Mouse (Mus musculus) G1E (cell line): ENCODE measurements around the gene Nobox. TPM values are rescaled to one million over a fixed set of nuclear protein-coding genes. Genes with fewer than 3 reads are reported as not detected.

ENCODE experiments used
- ATAC-seq: 2 replicates; pipeline ENCODE4 v1.8.0; 2016; ENCODE audit warnings: mild to moderate bottlenecking; ENCODE audit not compliant: insufficient number of reproducible peaks, poor library complexity, low FRiP score, severe bottlenecking; ENCODE audit errors: extremely low read depth
- DNase-seq: peaks from one replicate; pipeline ENCODE4 v3.0.0; 2012; ENCODE audit warnings: low spot score
- H3K27me3 ChIP-seq: 2 replicates; pipeline ENCODE4 v1.6.1; 2012; ENCODE audit warnings: mild to moderate bottlenecking, low read length, inconsistent platforms; ENCODE audit not compliant: insufficient read depth
- H3K36me3 ChIP-seq: replicated peaks from 2 replicates; pipeline ENCODE3; 2012; ENCODE audit warnings: mild to moderate bottlenecking, inconsistent platforms
- H3K4me1 ChIP-seq: 2 replicates; pipeline ENCODE4 v1.6.1; 2012; ENCODE audit warnings: low read depth, low read length, inconsistent platforms, mixed read lengths; ENCODE audit not compliant: insufficient read depth
- H3K4me3 ChIP-seq: 2 replicates; pipeline ENCODE4 v1.5.1; 2012; ENCODE audit warnings: low read depth, mild to moderate bottlenecking, inconsistent platforms, low read length, moderate library complexity, mixed read lengths
- H3K9me3 ChIP-seq: replicated peaks from 2 replicates; pipeline ENCODE4 v1.6.1; 2012; ENCODE audit warnings: inconsistent platforms
- CTCF ChIP-seq: IDR thresholded peaks from 2 replicates; pipeline ENCODE4 v1.5.1; 2012; ENCODE audit warnings: low read depth, low read length, inconsistent platforms, mixed read lengths
- GATA1 ChIP-seq: IDR thresholded peaks from 2 replicates; pipeline ENCODE4 v1.6.1; 2012; ENCODE audit warnings: borderline replicate concordance, low read length, inconsistent platforms, mixed read lengths
- GATA2 ChIP-seq: IDR thresholded peaks from 2 replicates; pipeline ENCODE4 v1.6.1; 2012; ENCODE audit warnings: low read depth, low read length, inconsistent platforms, borderline replicate concordance
- POLR2AphosphoS5 ChIP-seq: IDR thresholded peaks from 2 replicates; pipeline ENCODE4 v1.6.1; 2012; ENCODE audit warnings: low read depth, low read length, inconsistent platforms; ENCODE audit not compliant: insufficient replicate concordance
- TAL1 ChIP-seq: conservative IDR thresholded peaks from 2 replicates; pipeline ENCODE4 v1.6.1; 2012; ENCODE audit warnings: low read depth, low read length, inconsistent platforms, mixed read lengths
- polyA plus RNA-seq: library from polyadenylated mRNA; stranded (reverse); fragments of >175 nt; gene quantifications from 2 replicates; pipeline ENCODE4 v1.2.3, GENCODE M21; 2012
- total RNA-seq, 2 experiments: library from RNA; stranded (forward) in 1 of 2; stranded (reverse) in 1 of 2; fragments of 200-1000 nt in 1 of 2; fragments of >200 nt in 1 of 2; fragmentation: Nextera tagmentation in 1 of 2; gene quantifications; 2 replicates each; pipeline ENCODE4 v1.2.3; 2014 to 2017

Gene Nobox
- total RNA-seq (2014; fragmentation: Nextera tagmentation) (not detected in 2 replicates), total RNA-seq (2017) (not detected in 2 replicates), polyA plus RNA-seq (0.02 TPM in 1 of 2 replicates, not detected in the other)

DNA sequence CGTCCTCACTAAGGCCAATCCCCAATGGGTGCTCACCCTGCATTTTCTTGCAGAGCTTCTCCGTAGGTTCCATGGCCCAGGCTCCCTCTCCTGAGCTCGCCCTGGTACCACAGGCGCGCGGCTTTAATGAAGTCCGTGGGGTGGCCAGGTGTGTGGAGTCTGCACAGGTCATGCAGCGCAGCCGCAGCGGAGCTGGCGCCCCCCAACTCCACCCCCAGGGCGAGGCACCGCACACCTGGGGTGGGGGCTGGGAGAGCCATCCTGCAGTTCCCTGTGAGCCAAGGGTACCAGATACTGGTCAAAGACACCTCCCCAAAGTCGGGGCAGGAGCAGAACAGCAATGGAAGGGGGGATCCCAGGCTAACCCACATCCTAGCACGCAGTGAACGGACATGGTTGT, at the start of gene Nobox:
TSS of gene Nobox (minus strand) at position 101 of the 400 bp plus-strand sequence.
- Histone ChIP-seq H3K4me3 (no peak within 1 kb of the TSS), H3K9me3 (no peaks in the 10 kb centered on the region), H3K4me1 (no peaks in the 10 kb centered on the region), H3K36me3 (no peaks in the 10 kb centered on the region), H3K27me3 (peaks cover 12% of the 10 kb centered on the region)
- ATAC-seq, result no peak
- no peak for TF ChIP-seq TAL1
- no peak for TF ChIP-seq GATA1
- TF ChIP-seq GATA2, result no peak
- no peak for TF ChIP-seq POLR2AphosphoS5
- no peak for TF ChIP-seq CTCF
- no peak for DNase-seq

DNA sequence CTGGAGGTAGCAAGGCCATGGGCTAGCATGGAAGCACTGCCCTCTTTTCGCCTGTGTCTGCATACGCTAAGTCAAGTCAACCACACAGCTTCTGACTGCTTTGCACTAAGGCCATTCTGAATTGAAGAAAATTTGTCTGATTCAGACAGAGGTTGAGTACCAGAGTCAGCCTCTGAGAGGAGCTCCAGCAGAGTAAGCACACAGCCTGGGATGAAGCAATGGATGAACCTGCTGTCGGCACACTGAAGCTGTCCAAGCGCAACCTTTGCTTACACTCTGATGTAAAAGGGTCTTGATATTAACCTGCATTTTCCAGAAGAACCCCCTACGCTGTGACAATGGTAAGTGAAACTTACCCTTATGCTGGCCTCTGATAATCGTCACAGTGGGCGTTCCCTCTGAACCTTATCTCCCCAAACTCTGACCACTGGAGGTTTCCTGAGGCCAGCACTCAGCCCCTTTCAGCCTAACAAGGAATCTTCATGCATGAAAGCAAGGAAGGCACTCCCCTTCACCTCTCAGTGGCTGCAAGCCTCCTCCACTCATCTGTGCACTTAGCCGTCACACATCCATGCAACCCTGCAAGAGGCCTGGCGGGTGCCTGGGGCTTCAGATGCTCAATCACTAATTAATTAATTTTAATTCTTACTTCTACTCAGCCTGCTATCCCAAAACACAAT, 45.3 kb upstream of the Nobox start:
- DNase-seq, result no peak
- Histone ChIP-seq H3K27me3 (no peaks in the 10 kb centered on the region), H3K36me3 (no peaks in the 10 kb centered on the region), H3K4me1 (peaks cover 11% of the 10 kb centered on the region), H3K9me3 (no peaks in the 10 kb centered on the region), H3K4me3 (peak overlapping the region; percentile 14; the same call in 1 of the 2 replicates)
- TF ChIP-seq GATA1 (no peak), POLR2AphosphoS5 (no peak), CTCF (no peak), TAL1 (no peak), GATA2 (no peak)
- peak; percentile 49 for ATAC-seq

GRCm38 (mm10) chr6:43353446-43353845, 44.1 kb upstream of the Nobox start:
- no peaks in the 10 kb centered on the region for H3K27me3 ChIP-seq
- TF ChIP-seq GATA1 (no peak), POLR2AphosphoS5 (no peak), CTCF (no peak), GATA2 (no peak), TAL1 (no peak)
- no peak for ATAC-seq

GRCm38 (mm10) chr6:43349083-43349482, 39.7 kb upstream of the Nobox start:
- ATAC-seq, result no peak
- Histone ChIP-seq H3K36me3 (peaks cover 7% of the 10 kb centered on the region), H3K27me3 (no peaks in the 10 kb centered on the region), H3K9me3 (no peaks in the 10 kb centered on the region), H3K4me3 (no peak overlapping the region), H3K4me1 (no peaks in the 10 kb centered on the region)
- TF ChIP-seq POLR2AphosphoS5, result no peak
- no peak for TF ChIP-seq GATA2
- TF ChIP-seq CTCF, result no peak
- no peak for TF ChIP-seq GATA1
- no peak for TF ChIP-seq TAL1
- no peak for DNase-seq

More at GRCm38 (mm10) chr6:43353446-43353845, 44.1 kb upstream of the Nobox start:
- no peak for DNase-seq
- no peak overlapping the region for H3K4me3 ChIP-seq
- H3K4me1 ChIP-seq, result peaks cover 11% of the 10 kb centered on the region
- no peaks in the 10 kb centered on the region for H3K36me3 ChIP-seq
- H3K9me3 ChIP-seq, result no peaks in the 10 kb centered on the region

DNA sequence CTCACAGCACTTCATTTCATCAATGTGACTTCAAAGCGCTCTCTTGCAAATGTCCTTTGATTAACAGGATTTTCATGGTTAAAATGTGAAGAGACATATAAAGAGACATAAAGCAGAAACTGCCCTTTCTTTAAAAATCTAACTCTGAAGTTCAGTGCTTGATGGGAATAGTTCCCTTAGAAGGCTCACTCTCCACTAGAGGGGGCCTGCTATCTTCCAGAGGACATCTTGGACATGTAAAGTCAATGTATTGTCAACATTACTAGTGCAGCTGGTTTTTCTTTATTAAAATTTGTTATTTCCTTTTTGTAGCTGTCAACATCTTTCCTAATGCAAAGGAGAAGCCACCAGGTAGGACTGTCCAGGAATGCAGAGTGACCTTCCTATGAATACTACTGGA, 38.3 kb upstream of the Nobox start:
- TF ChIP-seq TAL1 (no peak), GATA2 (no peak), POLR2AphosphoS5 (no peak), CTCF (no peak), GATA1 (no peak)
- no peaks in the 10 kb centered on the region for H3K27me3 ChIP-seq
- H3K9me3 ChIP-seq, result no peaks in the 10 kb centered on the region
- ATAC-seq, result no peak
- DNase-seq, result no peak
- no peak overlapping the region for H3K4me3 ChIP-seq
- H3K4me1 ChIP-seq, result no peaks in the 10 kb centered on the region
- H3K36me3 ChIP-seq, result peaks cover 7% of the 10 kb centered on the region

DNA sequence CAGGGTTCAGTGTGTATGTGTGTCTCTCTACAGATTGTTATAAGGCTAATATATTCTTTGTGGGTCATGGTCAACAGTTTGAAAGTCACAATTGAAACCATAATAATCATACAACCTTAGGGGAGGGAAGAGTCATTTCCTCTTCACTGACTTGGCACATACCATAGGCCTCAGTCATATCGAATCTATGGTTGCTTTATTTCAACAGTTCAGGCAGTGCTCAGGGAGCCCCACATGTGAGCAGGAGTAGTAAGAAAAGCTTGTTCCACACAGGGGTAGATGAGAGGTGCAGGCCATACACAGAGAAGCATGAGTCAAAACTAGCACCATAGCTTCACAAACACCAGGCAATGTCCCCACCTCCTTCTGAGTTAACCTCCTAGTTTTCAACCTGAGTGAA, 33.7 kb upstream of the Nobox start:
- ATAC-seq (no peak), DNase-seq (no peak)
- H3K36me3 ChIP-seq, result peaks cover 7% of the 10 kb centered on the region
- H3K27me3 ChIP-seq, result no peaks in the 10 kb centered on the region
- H3K9me3 ChIP-seq, result no peaks in the 10 kb centered on the region
- H3K4me3 ChIP-seq, result no peak overlapping the region
- H3K4me1 ChIP-seq, result no peaks in the 10 kb centered on the region
- TF ChIP-seq POLR2AphosphoS5 (no peak), GATA1 (no peak), TAL1 (no peak), GATA2 (no peak), CTCF (no peak)
